Mouse (Mus musculus) liver, embryonic 11.5 days (tissue): ENCODE measurements around the gene Cep55. TPM values are rescaled to one million over a fixed set of nuclear protein-coding genes. Genes with fewer than 3 reads are reported as not detected.

Source experiments
- ATAC-seq: fragments of 200-750 bp; cut with Nextera tagmentation; replicated peaks from 2 replicates; pipeline ENCODE4 v1.8.0; 2017; ENCODE audit warnings: moderate number of reproducible peaks, mild to moderate bottlenecking, moderate TSS enrichment, moderate library complexity; ENCODE audit not compliant: low FRiP score
- DNase-seq: peaks from one replicate; pipeline ENCODE4 v3.0.0-alpha.2; 2017; ENCODE audit warnings: low spot score
- H3K27ac ChIP-seq: fragments of 300-500 bp; sonication (generic); 2 replicates; pipeline ENCODE4 v1.5.1; 2014; ENCODE audit warnings: mild to moderate bottlenecking, low read depth, low read length, control low read depth
- H3K27me3 ChIP-seq: fragments of 300-500 bp; sonication (generic); replicated peaks from 2 replicates; pipeline ENCODE4 v1.6.1; 2014; ENCODE audit warnings: low read length, mixed read lengths; ENCODE audit not compliant: control insufficient read depth, insufficient read depth
- H3K36me3 ChIP-seq: fragments of 300-500 bp; sonication (generic); 2 replicates; pipeline ENCODE4 v1.6.1; 2014; ENCODE audit warnings: mild to moderate bottlenecking, low read length, moderate library complexity, mixed read lengths; ENCODE audit not compliant: control insufficient read depth, insufficient read depth
- H3K4me1 ChIP-seq: fragments of 300-500 bp; sonication (generic); replicated peaks from 2 replicates; pipeline ENCODE4 v1.6.1; 2014; ENCODE audit warnings: low read length, mixed read lengths; ENCODE audit not compliant: control insufficient read depth, insufficient read depth
- H3K4me2 ChIP-seq: fragments of 300-500 bp; sonication (generic); 2 replicates; pipeline ENCODE4 v1.6.1; 2014; ENCODE audit warnings: mild to moderate bottlenecking, control low read depth, moderate library complexity
- H3K4me3 ChIP-seq: fragments of 300-500 bp; sonication (generic); 2 replicates; pipeline ENCODE4 v1.5.1; 2014; ENCODE audit warnings: low read depth, low read length, control low read depth
- H3K9ac ChIP-seq: fragments of 300-500 bp; sonication (generic); 2 replicates; pipeline ENCODE4 v1.6.1; 2014; ENCODE audit warnings: low read depth, low read length, control low read depth
- H3K9me3 ChIP-seq: fragments of 300-500 bp; sonication (generic); 2 replicates; pipeline ENCODE4 v1.6.1; 2016; ENCODE audit warnings: low read length, inconsistent platforms, mixed read lengths; ENCODE audit not compliant: control insufficient read depth
- WGBS: fragments of 180-500 bp; shearing (Covaris S2); extraction: QIAGEN DNeasy Blood & Tissue Kit; methylation state at CpG from one replicate; pipeline ENCODE4 v1.1.7; 2014; 5-methylcytosine and 5-hydroxymethylcytosine counted together
- polyA plus RNA-seq: library from polyadenylated mRNA; unstranded; fragments of >200 nt; fragmentation: Nextera tagmentation; extraction: Ambion mirVana; gene quantifications from 2 replicates; pipeline ENCODE4 v1.2.1, GENCODE M21; 2014

The Cep55 gene
- polyA plus RNA-seq, 1 experiment from 2014 or later = 16.7 TPM

GRCm38 (mm10) chr19:38026211-38026624 is 28.6 kb upstream of the Cep55 start:
- DNase-seq = no peak

DNA sequence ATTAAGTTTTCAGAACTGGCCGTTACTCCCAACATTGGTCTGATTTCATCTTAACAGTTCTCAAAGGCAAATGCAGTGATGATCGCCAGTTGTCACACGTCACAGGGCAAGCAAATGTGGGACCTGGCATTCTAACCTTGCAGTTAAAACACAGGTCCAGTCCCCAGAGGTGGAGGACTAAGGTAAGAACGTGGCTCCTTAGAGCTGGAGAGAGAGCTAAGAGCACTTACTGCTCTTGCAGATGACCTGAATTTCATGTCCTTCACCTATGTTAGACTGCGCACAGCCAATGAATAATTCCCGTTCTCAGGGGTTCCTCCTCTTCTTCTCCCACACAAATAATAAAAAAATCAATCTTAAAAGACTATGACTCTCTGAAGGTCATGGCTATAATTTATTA is 27.4 kb upstream of the Cep55 start:
- H3K36me3 ChIP-seq = no peaks in the 10 kb centered on the region
- WGBS = 72% methylated on average over 6 of the region's 6 CpGs
- no peak overlapping the region for H3K4me2 ChIP-seq
- no peak overlapping the region for H3K4me3 ChIP-seq
- no peak for DNase-seq
- no peak for ATAC-seq
- no peak overlapping the region for H3K9ac ChIP-seq
- no peak overlapping the region for H3K27ac ChIP-seq
- no peaks in the 10 kb centered on the region for H3K9me3 ChIP-seq
- H3K4me1 ChIP-seq = 0 out of 2 replicates have a peak, but pooled peaks cover 8% of the 10 kb centered on the region
- H3K27me3 ChIP-seq = no peaks in the 10 kb centered on the region

More at GRCm38 (mm10) chr19:38026211-38026624, 28.6 kb upstream of the Cep55 start:
- Histone ChIP-seq H3K27ac (no peak overlapping the region), H3K4me3 (no peak overlapping the region), H3K9me3 (no peaks in the 10 kb centered on the region), H3K36me3 (no peaks in the 10 kb centered on the region), H3K4me2 (no peak overlapping the region), H3K9ac (no peak overlapping the region), H3K27me3 (no peaks in the 10 kb centered on the region), H3K4me1 (0 out of 2 replicates have a peak, but pooled peaks cover 7% of the 10 kb centered on the region)
- 81% methylated on average over 8 of the region's 8 CpGs for WGBS
- ATAC-seq = no peak

- Histone ChIP-seq H3K27me3 (no peaks in the 10 kb centered on the region), H3K4me1 (0 out of 2 replicates have a peak, but pooled peaks cover 8% of the 10 kb centered on the region), H3K36me3 (no peaks in the 10 kb centered on the region), H3K27ac (peak overlapping the region; percentile 28; the same call in 1 of the 2 replicates), H3K4me2 (no peak overlapping the region), H3K9ac (no peak overlapping the region), H3K4me3 (no peak overlapping the region), H3K9me3 (no peaks in the 10 kb centered on the region)
- WGBS = 61% methylated on average over 10 of the region's 10 CpGs
- no peak for DNase-seq
- ATAC-seq = no peak
Observed at GRCm38 (mm10) chr19:38027881-38028521, 26.8 kb upstream of the Cep55 start.

GRCm38 (mm10) chr19:38029292-38029691 is 25.5 kb upstream of the Cep55 start:
- ATAC-seq (no peak), DNase-seq (no peak)
- peaks cover 3% of the 10 kb centered on the region; the same call in 1 of the 2 replicates for H3K27me3 ChIP-seq
- peaks cover 8% of the 10 kb centered on the region; the same call in 1 of the 2 replicates for H3K4me1 ChIP-seq
- H3K36me3 ChIP-seq = no peaks in the 10 kb centered on the region
- H3K4me3 ChIP-seq = no peak overlapping the region
- H3K4me2 ChIP-seq = no peak overlapping the region
- H3K27ac ChIP-seq = no peak overlapping the region
- WGBS = 79% methylated on average over 3 of the region's 3 CpGs
- no peak overlapping the region for H3K9ac ChIP-seq
- no peaks in the 10 kb centered on the region for H3K9me3 ChIP-seq

DNA sequence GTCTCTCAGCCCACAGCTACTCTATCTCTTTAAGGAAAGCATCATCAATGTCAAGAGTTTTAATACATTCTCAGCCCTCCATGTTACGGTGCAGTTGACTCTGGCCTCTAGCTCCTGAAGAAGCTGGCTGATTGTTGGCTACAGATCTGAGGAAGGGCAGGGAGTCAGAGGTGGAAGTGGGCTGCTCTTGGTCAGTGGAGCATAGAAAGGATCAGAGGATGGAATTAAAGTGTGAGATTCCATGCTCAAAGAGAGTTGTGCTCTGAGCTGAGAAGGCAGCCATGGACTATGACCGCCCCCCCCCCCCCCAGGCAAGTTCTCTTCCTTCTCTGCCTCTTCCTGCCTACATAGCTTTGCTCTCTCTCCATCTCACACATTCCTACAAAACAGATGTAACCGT is 24.9 kb upstream of the Cep55 start:
- WGBS = 72% methylated on average over 3 of the region's 3 CpGs

GRCm38 (mm10) chr19:38030673-38031137 is 24.1 kb upstream of the Cep55 start:
- WGBS = 0% methylated on average over 9 of the region's 23 CpGs
- no peak for ATAC-seq
- Histone ChIP-seq H3K9ac (no peak overlapping the region), H3K9me3 (no peaks in the 10 kb centered on the region), H3K27ac (no peak overlapping the region), H3K4me3 (no peak overlapping the region), H3K4me2 (peak overlapping the region; percentile 45), H3K27me3 (peaks cover 6% of the 10 kb centered on the region; the same call in 1 of the 2 replicates), H3K4me1 (peaks cover 8% of the 10 kb centered on the region; the same call in 1 of the 2 replicates), H3K36me3 (no peaks in the 10 kb centered on the region)
- no peak for DNase-seq

More for the DNA sequence above, 24.9 kb upstream of the Cep55 start:
- Histone ChIP-seq H3K9ac (no peak overlapping the region), H3K4me2 (no peak overlapping the region), H3K27ac (no peak overlapping the region), H3K4me3 (no peak overlapping the region), H3K36me3 (no peaks in the 10 kb centered on the region), H3K4me1 (peaks cover 8% of the 10 kb centered on the region; the same call in 1 of the 2 replicates), H3K27me3 (peaks cover 3% of the 10 kb centered on the region; the same call in 1 of the 2 replicates), H3K9me3 (no peaks in the 10 kb centered on the region)
- ATAC-seq = no peak
- DNase-seq = no peak

GRCm38 (mm10) chr19:38031144-38031543 is 23.7 kb upstream of the Cep55 start:
- peaks cover 8% of the 10 kb centered on the region; the same call in 1 of the 2 replicates for H3K4me1 ChIP-seq
- no peak overlapping the region for H3K27ac ChIP-seq

DNA sequence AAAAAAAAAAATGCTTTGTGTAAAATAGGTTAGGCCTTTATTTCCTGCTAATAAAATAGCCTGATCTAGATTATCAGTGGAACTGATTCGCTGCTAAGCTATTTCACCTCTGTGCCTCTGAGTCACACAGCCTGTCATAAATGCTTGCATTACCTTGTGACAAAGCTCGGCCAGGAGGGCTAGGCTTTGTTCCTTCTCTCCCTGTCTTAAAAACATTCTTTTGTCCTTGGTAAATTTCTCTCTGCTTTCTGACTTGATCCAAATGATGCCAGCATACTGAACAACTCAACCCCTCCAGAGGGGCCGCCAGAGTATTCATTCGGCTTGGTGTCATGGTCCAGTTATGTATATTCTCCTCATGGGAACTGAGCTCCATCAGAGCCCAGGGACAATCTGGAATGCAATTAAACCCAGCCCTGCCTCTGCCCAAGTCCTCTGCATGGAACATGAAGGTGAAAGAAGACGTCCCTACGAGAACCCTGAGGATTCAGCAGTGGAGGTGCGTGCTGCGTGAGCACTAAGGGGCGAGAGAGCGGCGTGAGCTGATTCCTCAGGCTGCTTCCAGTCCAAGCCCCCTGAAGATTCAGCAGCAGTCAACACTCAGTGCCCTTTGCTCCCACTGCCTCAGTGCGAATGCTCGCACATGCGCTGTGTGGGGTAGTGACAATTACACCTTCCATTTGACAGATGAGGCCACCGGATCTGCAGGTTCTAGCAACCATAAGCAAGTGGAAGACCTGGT is 21.6 kb upstream of the Cep55 start:
- no peak overlapping the region for H3K4me3 ChIP-seq
- H3K36me3 ChIP-seq = no peaks in the 10 kb centered on the region
- no peak overlapping the region for H3K27ac ChIP-seq
- H3K4me1 ChIP-seq = peaks cover 8% of the 10 kb centered on the region; the same call in 1 of the 2 replicates
- no peaks in the 10 kb centered on the region for H3K9me3 ChIP-seq
- no peak overlapping the region for H3K9ac ChIP-seq
- DNase-seq (no peak), ATAC-seq (no peak)
- H3K27me3 ChIP-seq = peaks cover 8% of the 10 kb centered on the region; the same call in 1 of the 2 replicates
- H3K4me2 ChIP-seq = no peak overlapping the region
- WGBS = 66% methylated on average over 15 of the region's 15 CpGs

More at GRCm38 (mm10) chr19:38031144-38031543, 23.7 kb upstream of the Cep55 start:
- no peak overlapping the region for H3K9ac ChIP-seq
- WGBS = 37% methylated on average over 9 of the region's 9 CpGs
- DNase-seq (no peak), ATAC-seq (no peak)
- H3K4me3 ChIP-seq = no peak overlapping the region
- peaks cover 8% of the 10 kb centered on the region; the same call in 1 of the 2 replicates for H3K27me3 ChIP-seq
- no peaks in the 10 kb centered on the region for H3K36me3 ChIP-seq
- H3K4me2 ChIP-seq = peak overlapping the region; percentile 45
- H3K9me3 ChIP-seq = no peaks in the 10 kb centered on the region
